Mouse (Mus musculus) midbrain, embryonic 11.5 days (tissue): ENCODE measurements around the gene Rasef. TPM values are rescaled to one million over a fixed set of nuclear protein-coding genes. Genes with fewer than 3 reads are reported as not detected.
"Not testable (repeated sequence)": the region's sequence is repeated elsewhere in the genome, so short reads cannot be mapped to it uniquely, and the experiment has no call there.

Experiments used
- ATAC-seq: fragments of 200-750 bp; cut with Nextera tagmentation; 2 replicates; pipeline ENCODE4 v1.8.0; 2017; ENCODE audit warnings: moderate TSS enrichment, moderate library complexity; ENCODE audit not compliant: low FRiP score
- DNase-seq: peaks from one replicate; pipeline ENCODE4 v3.0.0; 2015; ENCODE audit warnings: low spot score; ENCODE audit errors: missing footprints
- H3K27ac ChIP-seq: fragments of 300-500 bp; sonication (generic); 2 replicates; pipeline ENCODE4 v1.5.1; 2014; ENCODE audit warnings: low read depth, low read length
- H3K27me3 ChIP-seq: fragments of 300-500 bp; sonication (generic); 2 replicates; pipeline ENCODE4 v1.6.1; 2014; ENCODE audit warnings: mild to moderate bottlenecking, low read length, moderate library complexity, mixed read lengths; ENCODE audit not compliant: control insufficient read depth, insufficient read depth
- H3K36me3 ChIP-seq: fragments of 300-500 bp; sonication (generic); 2 replicates; pipeline ENCODE4 v1.6.1; 2014; ENCODE audit warnings: mild to moderate bottlenecking, low read length, moderate library complexity, mixed read lengths; ENCODE audit not compliant: control insufficient read depth, insufficient read depth
- H3K4me1 ChIP-seq: fragments of 300-500 bp; sonication (generic); 2 replicates; pipeline ENCODE4 v1.6.1; 2014; ENCODE audit warnings: low read length; ENCODE audit not compliant: control insufficient read depth, insufficient read depth
- H3K4me2 ChIP-seq: fragments of 300-500 bp; sonication (generic); 2 replicates; pipeline ENCODE4 v1.6.1; 2014; ENCODE audit warnings: mild to moderate bottlenecking, moderate library complexity
- H3K4me3 ChIP-seq: fragments of 300-500 bp; sonication (generic); 2 replicates; pipeline ENCODE4 v1.5.1; 2014; ENCODE audit warnings: low read depth, low read length
- H3K9ac ChIP-seq: fragments of 300-500 bp; sonication (generic); 2 replicates; pipeline ENCODE4 v1.6.1; 2014; ENCODE audit warnings: low read length
- H3K9me3 ChIP-seq: fragments of 300-500 bp; sonication (generic); 2 replicates; pipeline ENCODE4 v1.6.1; 2016; ENCODE audit warnings: low read length; ENCODE audit not compliant: control insufficient read depth
- WGBS: fragments of 180-500 bp; shearing (Covaris S2); extraction: QIAGEN DNeasy Blood & Tissue Kit; methylation state at CpG from one replicate; pipeline ENCODE4 v1.1.7; 2014; 5-methylcytosine and 5-hydroxymethylcytosine counted together
- polyA plus RNA-seq: library from polyadenylated mRNA; unstranded; fragments of >200 nt; fragmentation: Nextera tagmentation; extraction: Ambion mirVana; gene quantifications from 2 replicates; pipeline ENCODE4 v1.2.1, GENCODE M21; 2014

Gene Rasef
- polyA plus RNA-seq, 1 experiment from 2014 or later = 0.05 TPM

- H3K27ac ChIP-seq, H3K4me2 ChIP-seq, H3K9me3 ChIP-seq, H3K27me3 ChIP-seq, DNase-seq, H3K4me3 ChIP-seq, H3K4me1 ChIP-seq, H3K9ac ChIP-seq, H3K36me3 ChIP-seq, ATAC-seq: not testable (repeated sequence)
- whole genome bisulfite sequencing = no CpG with 5 or more reads among the region's 4 CpGs
Observed at GRCm38 (mm10) chr4:73668054-73668453, 122.7 kb downstream of the Rasef start, which contains the start of gene Gm11239. Gm11239 (plus strand) TSS chr4:73668354.

Other genes starting within 250 kb of the Rasef start
- gene Gm11238, start 183.1 kb downstream of the Rasef start, polyA plus RNA-seq = not detected in 2 replicates
- gene Gm11237, start 168.0 kb downstream of the Rasef start, polyA plus RNA-seq = not detected in 2 replicates
- not detected in 2 replicates for gene Gm11236, start 152.9 kb downstream of the Rasef start, polyA plus RNA-seq
- not detected in 2 replicates for gene Gm11239, start 122.6 kb downstream of the Rasef start, polyA plus RNA-seq
- not detected in 2 replicates for gene Gm428, start 107.5 kb downstream of the Rasef start, polyA plus RNA-seq
- gene Gm11758, start 85.3 kb upstream of the Rasef start, polyA plus RNA-seq = not detected in 2 replicates
- not detected in 2 replicates for gene Gm11757, start 100.1 kb upstream of the Rasef start, polyA plus RNA-seq
- not detected in 2 replicates for gene Gm13871, start 115.0 kb upstream of the Rasef start, polyA plus RNA-seq
- gene Gm11756, start 129.8 kb upstream of the Rasef start, polyA plus RNA-seq = not detected in 2 replicates
- gene 2310002L09Rik, start 159.9 kb upstream of the Rasef start, polyA plus RNA-seq = not detected in 2 replicates
- 3.2 and 4.1 TPM in 2 replicates for gene Frmd3, start 222.4 kb upstream of the Rasef start, polyA plus RNA-seq